Mouse (Mus musculus): ENCODE measurements around the gene Nr2e1. TPM values are rescaled to one million over a fixed set of nuclear protein-coding genes. Genes with fewer than 3 reads are reported as not detected.

Gene Nr2e1
- total RNA-seq, 4 experiments from 2014 or later = not detected

DNA sequence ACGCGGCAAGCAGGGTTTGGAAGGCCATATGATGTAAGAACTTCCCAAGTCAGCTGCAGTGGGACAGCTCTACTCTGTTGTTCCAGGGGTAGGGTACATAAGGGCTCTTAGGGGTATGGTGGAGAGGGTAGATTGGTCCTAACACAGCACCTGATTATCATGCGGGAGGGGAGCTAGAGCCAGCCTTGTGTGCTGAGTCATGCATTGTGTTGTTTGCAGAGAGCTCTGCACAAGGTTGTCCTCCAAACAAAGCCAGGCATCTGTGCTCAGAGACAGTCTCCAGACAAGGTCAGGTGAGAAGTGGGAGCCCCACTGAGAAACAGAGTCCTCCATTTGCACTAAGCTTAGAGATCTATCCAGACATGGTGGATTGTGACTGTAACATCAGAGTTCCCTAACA lies 36.9 kb downstream of the Nr2e1 start:
- no peak for DNase-seq (ENCODE audit: low spot score)

DNA sequence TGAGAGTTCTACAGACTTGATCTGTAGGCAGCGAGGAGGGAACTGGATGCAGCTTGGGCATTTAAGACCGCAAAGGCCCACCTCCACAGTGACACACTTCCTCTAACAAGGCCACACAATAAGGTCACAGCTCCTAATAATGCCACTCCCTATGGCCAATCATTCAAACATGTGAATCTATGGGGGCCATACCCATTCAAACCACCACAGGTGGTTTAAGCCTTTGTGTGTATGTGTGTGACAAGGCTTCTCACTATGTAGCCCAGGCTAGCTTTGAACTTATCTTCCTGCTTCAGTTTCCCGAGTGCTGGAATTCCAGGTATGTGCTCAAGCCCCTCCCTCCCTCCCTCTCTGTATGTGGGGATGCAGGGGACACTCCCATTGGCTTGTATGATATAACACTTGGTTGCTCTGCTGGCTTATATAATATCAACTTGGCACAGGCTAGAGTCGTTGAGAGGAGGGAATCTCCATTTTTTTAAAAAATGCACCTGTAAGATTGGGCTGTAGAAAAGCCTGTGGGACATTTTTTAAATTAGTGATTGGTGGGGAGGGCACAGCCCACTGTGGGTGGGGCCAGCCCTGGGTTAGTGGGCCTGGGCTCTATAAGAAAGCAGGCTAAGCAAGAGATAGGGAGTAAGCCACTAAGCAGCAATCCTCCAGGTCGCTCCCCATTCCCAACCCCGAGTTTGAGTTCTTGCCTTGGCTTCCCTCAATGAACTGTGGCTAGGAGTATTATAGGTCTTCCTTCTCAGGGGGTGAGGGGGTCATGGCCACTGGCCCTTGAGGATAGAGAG lies 37.5 kb downstream of the Nr2e1 start:
- DNase-seq (ENCODE audit: low spot score) = no peak

GRCm38 (mm10) chr10:42537571-42538316 lies 45.7 kb downstream of the Nr2e1 start:
- DNase-seq (ENCODE audit: low spot score) = no peak

- DNase-seq (ENCODE audit: low spot score) = no peak
These were observed 49.5 kb downstream of the Nr2e1 start for GRCm38 (mm10) chr10:42533836-42534453.

- DNase-seq (ENCODE audit: low spot score) = no peak
These were observed 57.8 kb downstream of the Nr2e1 start for GRCm38 (mm10) chr10:42525682-42526081.

GRCm38 (mm10) chr10:42523556-42524162 lies 59.8 kb downstream of the Nr2e1 start:
- DNase-seq (ENCODE audit: low spot score) = no peak

GRCm38 (mm10) chr10:42522912-42523311 lies 60.5 kb downstream of the Nr2e1 start:
- no peak for DNase-seq (ENCODE audit: low spot score)

DNA sequence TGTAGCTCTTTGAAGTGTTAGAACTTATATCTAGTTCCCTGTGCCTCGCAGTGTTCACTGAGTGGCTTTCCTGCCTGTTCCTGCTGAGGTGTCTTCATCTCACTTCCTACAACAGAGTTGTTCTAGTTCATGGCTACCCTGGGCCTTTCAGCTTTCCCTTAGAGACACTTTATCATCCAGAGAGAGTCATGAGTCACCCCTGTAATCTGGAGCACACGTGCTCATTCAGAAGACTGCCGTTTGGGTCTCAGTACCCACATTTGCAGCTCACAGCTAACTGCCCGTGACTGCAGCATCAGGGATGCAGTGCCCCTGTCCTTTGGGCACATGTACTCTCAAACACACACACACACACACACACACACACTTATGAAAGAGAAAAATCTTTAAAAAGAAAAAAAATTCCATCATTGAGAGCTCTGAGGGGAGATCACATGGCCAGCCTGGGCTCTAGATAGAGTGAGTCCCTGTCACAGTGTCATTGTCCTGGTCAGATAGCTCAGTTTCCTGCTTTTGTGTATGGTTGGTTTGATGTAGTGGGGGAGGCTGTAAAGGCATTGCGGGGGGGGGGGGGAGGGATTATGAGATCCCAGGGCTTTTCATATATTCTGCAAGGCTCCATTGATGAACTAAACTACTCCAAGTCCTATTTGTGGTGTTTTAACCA lies 62.0 kb downstream of the Nr2e1 start:
- no peak for DNase-seq (ENCODE audit: low spot score)

DNA sequence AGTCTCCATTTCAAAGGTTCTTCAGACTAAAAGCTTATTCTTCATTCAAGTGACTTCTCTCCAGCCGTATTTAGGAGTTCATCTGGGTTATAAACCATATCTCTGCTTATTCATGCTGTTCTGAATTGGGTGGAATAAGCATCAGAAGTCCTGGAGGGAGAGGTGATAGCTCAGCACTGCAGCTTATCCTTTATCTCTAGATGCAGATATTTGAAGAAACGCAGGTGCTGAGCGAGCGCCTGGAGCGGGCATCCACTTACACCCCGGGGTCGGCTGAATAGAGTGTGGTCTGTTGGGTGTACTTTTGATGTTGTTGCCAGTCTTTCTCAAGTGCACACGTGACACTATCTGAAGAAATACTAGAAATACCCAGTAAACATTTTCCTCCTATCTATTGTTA lies 65.1 kb downstream of the Nr2e1 start:
- no peak for DNase-seq (ENCODE audit: low spot score)

GRCm38 (mm10) chr10:42514125-42514524 lies 69.3 kb downstream of the Nr2e1 start:
- DNase-seq (ENCODE audit: low spot score) = no peak

Other genes starting within 250 kb of the Nr2e1 start
- gene Afg1l, start 105.1 kb downstream of the Nr2e1 start, total RNA-seq (2022) = 10 to 100 TPM; 29.9 to 32.3 (median 31.6) TPM
- gene Snx3, start 81.6 kb downstream of the Nr2e1 start, total RNA-seq (2022) = 100 to 1,000 TPM; 157 to 170 (median 164) TPM
- 10 to 100 TPM; 20.3 to 23.7 (median 21.8) TPM for gene Ostm1, start 190 bp upstream of the Nr2e1 start, total RNA-seq (2022)
- gene Sec63, start 177.9 kb upstream of the Nr2e1 start, total RNA-seq (2022) = 10 to 100 TPM; 24.4 to 38.7 (median 29.4) TPM